Mouse (Mus musculus): Measurements from ENCODE around the gene Cacna1d.

DNA sequence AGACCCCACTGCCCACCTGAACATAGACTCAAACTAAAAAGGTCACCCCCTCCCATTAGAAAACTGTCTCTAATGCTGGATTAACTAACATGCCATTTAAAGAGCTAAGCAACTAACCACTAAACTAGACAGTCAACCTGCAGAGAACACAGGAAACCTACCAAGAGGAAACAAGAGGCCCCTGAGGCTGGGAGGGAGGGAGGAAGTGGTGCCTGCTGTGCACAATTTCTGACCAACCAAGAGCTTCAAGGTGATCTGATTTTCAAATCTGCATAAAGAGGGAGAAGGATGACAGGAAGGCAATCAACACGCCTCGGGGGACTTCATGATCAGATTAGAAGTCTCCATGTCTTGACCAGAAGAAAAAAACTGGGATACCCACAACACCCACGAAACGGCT, 241.7 kb downstream of the Cacna1d start:
- TF ChIP-seq CTCF (IDR thresholded peaks at IDR 0.05; ENCODE audit: low read depth), result no peak
- TF ChIP-seq EP300 (IDR thresholded peaks at IDR 0.05; ENCODE audit: low read depth), result no peak

All from liver, postnatal 0 days (tissue).